Mouse (Mus musculus): ENCODE data around the gene Rpl22.

Gene Rpl22

DNA sequence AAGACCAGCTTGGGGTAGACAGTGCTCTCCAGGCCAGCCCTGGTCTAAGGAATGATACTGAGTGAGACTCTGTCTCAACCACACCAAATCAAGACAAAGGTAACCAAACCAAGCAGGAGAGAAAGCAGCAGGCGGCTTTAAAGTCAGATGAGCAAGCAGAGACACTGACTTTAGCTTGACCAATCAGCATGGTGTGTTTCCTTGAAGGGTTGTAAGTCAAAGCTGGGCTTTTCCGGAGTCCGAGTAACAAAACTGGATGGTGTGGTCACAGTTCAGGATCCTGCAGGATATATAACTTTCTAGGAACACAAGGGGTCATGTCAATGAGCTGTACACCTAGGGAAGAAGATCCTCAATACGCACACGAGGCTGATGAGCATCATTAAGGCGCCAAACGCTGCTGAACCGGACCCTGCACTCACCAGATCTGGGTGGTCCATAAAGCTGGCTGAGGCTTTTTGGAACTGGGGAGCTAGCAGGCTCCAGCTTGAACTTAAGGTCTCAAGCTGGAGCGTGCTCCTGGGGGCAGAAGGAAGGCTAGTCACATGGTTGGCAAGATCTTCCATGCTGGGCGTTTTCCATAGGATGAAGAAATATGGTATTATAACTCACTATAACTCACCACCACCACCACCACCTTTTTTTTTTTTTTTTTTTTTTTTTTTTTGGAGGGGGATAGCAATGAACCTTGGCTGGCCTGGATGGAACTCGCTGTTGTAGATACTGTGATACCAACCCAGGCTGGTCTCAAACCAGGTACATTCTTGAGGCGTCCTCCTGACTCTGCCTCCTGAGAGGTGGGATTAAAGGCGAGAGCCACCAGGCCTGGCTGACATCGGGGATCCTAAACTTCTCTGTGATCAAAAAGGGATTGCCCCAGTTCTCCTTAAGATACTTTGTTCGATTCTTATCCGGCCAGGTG is 640 bp upstream of the Rpl22 start:
- in situ Hi-C loops (cut with MboI; ENCODE audit: unreplicated experiment in 2 of 2) = loop anchor here (5.0 to 25.0 kb wide), 8 partner anchors 33 to 1837 kb away; partner anchors contain the start of genes Kcnab2 (in 2 of the 2), Nphp4 (in 2 of the 2), Cep104 (in 1 of the 2) and Dffb (in 1 of the 2)

- in situ Hi-C loops (cut with MboI; ENCODE audit: unreplicated experiment in 2 of 2) = loop anchor here (5.0 to 25.0 kb wide), 7 partner anchors 34 to 1648 kb away; partner anchors contain the start of genes Cep104 (in 1 of the 2), Dffb (in 1 of the 2), Hes3 (in 1 of the 2) and Kcnab2 (in 1 of the 2)
Measured at GRCm38 (mm10) chr4:152326543-152326942, 1.0 kb downstream of the Rpl22 start.

DNA sequence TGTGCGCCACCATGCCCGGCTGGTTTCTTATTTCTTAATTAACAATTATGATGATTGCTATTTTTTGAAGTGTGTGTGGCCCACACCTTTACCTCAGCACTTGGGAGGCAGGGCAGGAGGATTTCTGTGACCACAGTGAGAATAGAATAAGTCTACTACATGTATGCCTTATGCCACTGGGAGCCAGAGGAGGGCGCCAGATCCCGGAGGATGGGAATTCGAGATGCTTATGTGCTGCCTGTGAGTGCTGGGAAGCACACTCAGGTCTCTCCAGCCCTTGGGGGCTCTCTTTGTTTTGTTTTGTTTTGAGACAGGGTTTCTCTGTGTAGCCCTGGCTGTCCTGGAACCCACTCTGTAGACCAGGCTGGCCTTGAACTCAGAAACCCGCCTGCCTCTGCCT is 3.1 kb downstream of the Rpl22 start:
- in situ Hi-C loops (cut with MboI; ENCODE audit: unreplicated experiment in 2 of 2) = loop anchor here (5.0 to 25.0 kb wide), 7 partner anchors 36 to 1646 kb away; partner anchors contain the start of genes Cep104 (in 1 of the 2), Dffb (in 1 of the 2), Hes3 (in 1 of the 2) and Kcnab2 (in 1 of the 2)

- in situ Hi-C loops (cut with MboI; ENCODE audit: unreplicated experiment in 2 of 2) = loop anchor here in 1 of 2 experiments (25.0 kb wide), 1 partner anchor 1271 kb away; the partner anchor contains the start of gene Vamp3
Measured at GRCm38 (mm10) chr4:152332952-152333351, 7.4 kb downstream of the Rpl22 start.

DNA sequence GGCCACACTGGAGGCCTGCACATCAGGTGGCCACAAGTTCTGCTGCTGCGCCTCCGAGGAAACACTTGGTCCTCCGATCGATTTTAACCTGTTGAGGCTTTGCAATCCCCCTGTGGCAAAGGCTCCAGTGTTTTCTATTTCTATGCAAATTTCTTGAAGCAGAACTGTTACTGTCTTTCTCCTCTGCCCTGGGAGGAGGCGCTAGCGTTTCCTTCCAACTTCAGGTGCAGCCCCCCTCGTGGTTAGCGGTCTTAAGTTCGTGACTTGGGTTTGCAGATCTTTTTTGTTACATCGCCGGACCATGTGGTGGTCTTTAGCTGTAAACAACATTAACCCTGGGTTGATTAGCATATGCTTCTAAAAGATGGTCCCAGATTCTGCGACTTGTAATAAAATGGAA is 8.0 kb downstream of the Rpl22 start:
- in situ Hi-C loops (cut with MboI; ENCODE audit: unreplicated experiment in 2 of 2) = loop anchor here in 1 of 2 experiments (25.0 kb wide), 1 partner anchor 1271 kb away; the partner anchor contains the start of gene Vamp3

GRCm38 (mm10) chr4:152337772-152338171 is 12.2 kb downstream of the Rpl22 start:
- in situ Hi-C loops (cut with MboI; ENCODE audit: unreplicated experiment in 2 of 2) = loop anchor here in 1 of 2 experiments (25.0 kb wide), 1 partner anchor 1275 kb away; the partner anchor contains the start of gene Vamp3

- in situ Hi-C loops (cut with MboI; ENCODE audit: unreplicated experiment in 2 of 2) = loop anchor here in 1 of 2 experiments (25.0 kb wide), 1 partner anchor 1276 kb away; the partner anchor contains the start of gene Vamp3
Measured at GRCm38 (mm10) chr4:152338419-152339292, 13.1 kb downstream of the Rpl22 start, which contains the start of gene Chd5. Chd5 (plus strand) TSS chr4:152338651.

DNA sequence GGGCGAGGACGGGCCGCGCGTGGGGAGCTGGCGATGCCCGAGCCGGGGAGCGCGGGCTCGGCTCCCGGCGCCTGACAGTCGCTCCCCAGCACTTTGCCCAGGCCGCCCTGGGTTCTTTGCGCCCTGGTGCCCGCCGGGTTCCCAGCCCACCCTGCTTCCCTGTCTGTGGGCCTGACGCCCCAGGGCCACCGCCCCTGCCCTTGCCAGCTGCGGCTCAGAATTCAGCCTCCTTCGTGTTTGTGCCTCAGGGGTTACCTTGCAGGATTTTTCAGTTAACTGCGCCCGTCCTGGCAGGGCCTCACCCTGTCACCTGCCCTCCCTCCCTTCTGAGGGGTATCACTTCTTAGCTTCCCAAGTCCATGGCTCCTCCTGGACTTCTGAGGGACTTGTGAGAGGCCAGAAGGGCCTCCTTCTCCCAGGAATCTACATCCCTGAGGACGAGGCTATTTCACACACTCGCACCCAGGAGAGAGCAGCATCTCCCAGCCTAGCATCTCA is 13.8 kb downstream of the Rpl22 start:
- in situ Hi-C loops (cut with MboI; ENCODE audit: unreplicated experiment in 2 of 2) = loop anchor here in 1 of 2 experiments (25.0 kb wide), 1 partner anchor 1277 kb away; the partner anchor contains the start of gene Vamp3

DNA sequence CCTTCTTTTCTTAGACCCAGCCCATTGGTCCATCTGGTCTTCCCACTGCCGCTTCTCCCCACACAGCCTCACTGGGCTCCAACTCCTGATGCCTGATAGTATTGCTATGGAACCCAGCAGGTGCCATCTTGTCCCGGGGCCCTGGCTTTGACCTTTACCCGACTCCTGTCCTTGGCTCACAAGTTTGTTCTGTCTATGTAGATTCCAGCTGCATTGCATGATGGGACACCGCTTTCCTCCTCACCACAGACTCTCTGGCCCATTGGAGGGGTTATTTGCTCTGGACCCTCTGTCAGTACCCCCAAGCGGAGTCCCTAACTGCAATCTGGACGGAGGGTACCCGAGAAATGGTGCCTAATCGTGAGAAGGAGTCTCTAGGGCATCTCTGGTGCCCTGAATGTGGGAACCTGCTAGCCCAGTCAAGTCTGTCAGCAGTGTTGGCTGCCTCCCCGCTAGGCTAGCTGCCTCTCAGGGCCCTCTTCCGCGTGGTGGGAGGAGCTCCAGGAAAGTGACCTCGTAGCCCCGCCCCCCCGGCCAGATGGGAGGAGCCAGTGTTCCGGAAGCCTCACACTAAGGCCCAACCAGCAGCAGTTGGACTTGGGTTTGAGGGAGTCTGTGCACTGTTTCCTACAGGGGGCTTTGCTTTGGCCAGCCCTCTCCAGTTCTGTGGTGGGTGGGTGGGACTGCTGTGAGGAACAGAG is 15.2 kb downstream of the Rpl22 start:
- in situ Hi-C loops (cut with MboI; ENCODE audit: unreplicated experiment in 2 of 2) = loop anchor here (10.0 to 25.0 kb wide), 2 partner anchors 154 to 1278 kb away; partner anchors contain the start of gene Vamp3 (in 1 of the 2)

DNA sequence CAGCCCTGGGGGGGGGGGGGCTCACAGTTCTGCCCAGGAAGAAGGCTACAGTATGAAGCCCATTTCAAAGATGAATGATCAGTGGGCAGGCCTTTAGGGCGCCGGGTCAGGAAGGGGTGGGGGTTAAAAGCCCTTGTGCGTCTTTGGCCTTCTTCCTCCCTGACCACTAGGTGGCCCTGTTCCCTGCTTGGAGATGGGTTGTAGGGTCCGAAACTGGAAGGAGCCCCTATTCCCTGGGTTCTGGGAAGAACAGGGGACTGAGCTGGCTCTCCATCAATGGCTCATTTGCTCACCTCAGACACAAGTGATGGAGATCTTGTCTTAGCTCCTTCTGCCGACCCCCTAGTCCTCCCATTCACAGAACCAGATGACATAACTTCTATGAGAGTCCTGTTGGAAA is 17.8 kb downstream of the Rpl22 start:
- in situ Hi-C loops (cut with MboI; ENCODE audit: unreplicated experiment in 2 of 2) = loop anchor here (10.0 to 25.0 kb wide), 2 partner anchors 152 to 1281 kb away; partner anchors contain the start of gene Vamp3 (in 1 of the 2)

DNA sequence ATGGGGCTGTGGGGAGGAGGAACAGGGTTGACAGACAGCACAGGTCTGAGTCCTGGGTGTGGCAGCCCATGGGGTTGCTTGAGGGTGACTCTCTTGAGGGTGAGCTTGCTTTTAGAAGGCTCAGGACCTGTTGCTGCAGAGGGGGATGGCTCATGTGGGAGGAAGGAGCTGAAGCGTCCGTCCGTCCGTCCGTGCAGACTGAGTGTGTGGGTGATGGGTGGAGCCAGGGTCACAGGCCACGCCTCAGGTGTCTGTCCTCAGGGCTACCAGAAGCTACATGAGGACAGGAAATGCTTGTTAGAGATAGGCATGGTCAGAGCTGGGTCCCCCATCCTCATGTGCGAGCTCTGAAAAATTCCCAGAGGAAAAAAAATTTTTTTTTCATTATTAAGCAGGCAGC is 19.1 kb downstream of the Rpl22 start:
- in situ Hi-C loops (cut with MboI; ENCODE audit: unreplicated experiment in 2 of 2) = loop anchor here (10.0 to 25.0 kb wide), 2 partner anchors 150 to 1282 kb away; partner anchors contain the start of gene Vamp3 (in 1 of the 2)

GRCm38 (mm10) chr4:152345120-152345889 is 19.8 kb downstream of the Rpl22 start:
- in situ Hi-C loops (cut with MboI; ENCODE audit: unreplicated experiment in 2 of 2) = loop anchor here (10.0 to 25.0 kb wide), 2 partner anchors 149 to 1283 kb away; partner anchors contain the start of gene Vamp3 (in 1 of the 2)

DNA sequence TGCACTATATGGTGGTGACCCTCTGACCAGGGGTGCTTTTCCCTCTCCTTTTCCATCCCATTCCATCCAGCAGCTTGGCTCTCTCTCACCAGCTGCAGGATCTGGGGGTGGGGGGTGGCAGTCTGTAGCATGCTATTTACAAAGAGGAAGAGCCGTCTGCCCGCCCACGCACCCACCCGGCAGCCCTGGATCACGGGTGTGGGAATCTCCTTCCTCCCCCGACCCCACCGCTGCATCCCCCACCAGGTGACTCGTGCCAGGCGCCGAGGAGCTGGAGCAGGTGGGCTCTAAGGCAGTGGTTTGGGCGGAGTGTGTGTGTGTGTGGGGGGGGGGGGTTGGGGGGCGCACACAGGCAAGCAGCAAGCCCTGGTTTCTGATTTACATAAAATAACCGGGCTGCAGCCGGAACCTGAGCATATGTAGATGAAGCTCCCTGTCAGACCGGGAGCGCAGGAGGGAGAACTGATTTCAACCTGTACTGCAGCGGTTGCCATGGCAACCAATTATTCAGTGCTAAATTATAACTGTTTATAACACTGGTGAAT is 24.4 kb downstream of the Rpl22 start:
- in situ Hi-C loops (cut with MboI; ENCODE audit: unreplicated experiment in 2 of 2) = loop anchor here (10.0 to 25.0 kb wide), 2 partner anchors 145 to 1288 kb away; partner anchors contain the start of gene Vamp3 (in 1 of the 2)

DNA sequence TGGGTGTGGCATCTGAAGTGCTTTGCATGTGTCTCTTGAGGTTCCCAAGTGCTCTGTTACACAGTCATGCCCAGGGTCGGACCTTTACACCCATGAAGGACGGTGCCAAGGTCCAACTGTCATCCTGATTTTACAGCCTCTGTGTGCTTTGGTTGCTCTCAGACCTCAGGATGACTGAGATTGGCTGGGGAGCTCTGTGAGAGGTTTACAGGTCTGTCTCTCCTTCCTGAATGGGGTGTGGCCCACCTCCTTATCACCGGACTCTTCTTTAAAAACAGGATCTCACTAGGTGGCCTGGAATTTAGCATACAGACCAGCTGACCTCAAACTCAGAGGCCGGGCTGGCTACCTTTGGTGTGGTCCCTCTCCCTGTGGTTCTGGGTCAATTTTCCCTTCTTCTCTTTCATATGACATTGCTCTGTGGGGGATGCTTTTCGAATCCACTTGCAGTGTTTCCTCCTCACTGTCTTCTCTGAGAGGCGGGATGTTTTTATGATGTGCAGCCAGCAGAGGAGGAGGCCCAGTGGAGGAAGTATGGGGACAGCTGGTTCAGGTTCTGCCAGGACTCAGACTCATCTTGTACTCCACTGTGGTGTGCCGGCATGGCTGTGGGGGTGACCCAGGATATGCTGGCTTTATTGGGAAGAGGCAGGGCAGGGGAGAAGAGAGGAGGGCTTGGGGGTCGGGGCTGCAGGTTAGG is 25.3 kb downstream of the Rpl22 start:
- in situ Hi-C loops (cut with MboI; ENCODE audit: unreplicated experiment in 2 of 2) = no loop called here

GRCm38 (mm10) chr4:152351422-152352305 is 26.1 kb downstream of the Rpl22 start:
- in situ Hi-C loops (cut with MboI; ENCODE audit: unreplicated experiment in 2 of 2) = no loop called here

Measured in v-Abl transformed pro-B cells (cell line).